In the genomic region with DNA sequence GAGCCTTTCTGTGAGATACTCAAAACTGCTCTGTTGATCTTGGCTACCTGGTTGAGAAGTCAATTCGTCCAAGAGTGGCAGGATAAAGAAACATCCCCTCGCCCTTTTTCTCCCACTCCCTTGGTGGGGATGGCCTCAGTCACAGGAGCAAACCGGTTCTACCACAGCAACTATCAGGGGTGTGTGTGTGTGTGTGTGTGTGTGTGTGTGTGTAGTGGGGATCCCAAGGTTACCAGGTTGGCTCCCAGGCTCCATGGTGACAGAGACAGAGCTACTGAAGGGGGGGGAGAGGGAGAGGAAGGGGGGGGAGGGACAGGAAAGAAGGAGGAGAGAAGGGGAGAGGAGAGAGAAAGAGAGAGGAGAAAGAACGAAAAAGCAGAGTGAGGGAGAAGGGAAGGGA, we compare ENCODE assay signal across 10 mouse cellular contexts. TPM values are rescaled to one million over a fixed set of nuclear protein-coding genes. Genes with fewer than 3 reads are reported as not detected.
DNase-seq lines count a peak whose midpoint lies in the region; ATAC-seq and TF ChIP-seq lines count a peak whose summit lies in the region.
"Had no signal": no experiment of that assay in that cellular context is flagged by ENCODE, and none has a peak within 500 bp of the region (broad histone marks: within the 10 kb centered on the region; RNA-seq: fewer than 3 reads in every experiment).

No protein-coding gene starts in this region.

- H3K9ac ChIP-seq in heart, embryonic 15.5 days: no peak overlapping the region
- 0 out of 2 replicates have a peak overlapping the region, but pooled peaks have one; percentile 37 for H3K9ac ChIP-seq in midbrain, embryonic 12.5 days (replicated peaks)

- no peak overlapping the region for H3K4me3 ChIP-seq in heart, embryonic 15.5 days
- peak overlapping the region; percentile 45 for H3K4me3 ChIP-seq in hindbrain, embryonic 10.5 days
- 0 out of 2 replicates have a peak overlapping the region, but pooled peaks have one; percentile 30 for H3K4me3 ChIP-seq in midbrain, embryonic 12.5 days

- peak overlapping the region; percentile 92 for H3K27ac ChIP-seq in heart, embryonic 15.5 days
- peak overlapping the region; percentile 90 for H3K27ac ChIP-seq in hindbrain, embryonic 10.5 days
- peak overlapping the region; percentile 68 for H3K27ac ChIP-seq in midbrain, embryonic 12.5 days (replicated peaks)
- H3K27ac ChIP-seq: macrophage had no signal

- H3K4me2 ChIP-seq in heart, embryonic 15.5 days: peak overlapping the region; percentile 73
- peak overlapping the region; percentile 52 for H3K4me2 ChIP-seq in midbrain, embryonic 12.5 days (replicated peaks)

- TF ChIP-seq CTCF in brain, embryonic 14.5 days (IDR thresholded peaks at IDR 0.05; ENCODE audit: borderline replicate concordance, extremely low read depth, insufficient read depth, insufficient read length): no peak

- DNase-seq in heart, adult 8-10 months (ENCODE audit: low spot score): no peak
- peak; percentile 38 for DNase-seq in brain, embryonic 14.5 days (ENCODE audit: low read depth)
- DNase-seq in hindbrain, embryonic 10.5 days (ENCODE audit: low spot score): peak; percentile 32
- DNase-seq in layer of hippocampus, adult 8-10 months (ENCODE audit: low spot score in 2 of 2): no peak
- no peak for DNase-seq in thymus, postnatal 25 days

- H3K9me3 ChIP-seq in heart, embryonic 15.5 days (replicated peaks): no peaks in the 10 kb centered on the region
- no peaks in the 10 kb centered on the region for H3K9me3 ChIP-seq in hindbrain, embryonic 10.5 days
- no peaks in the 10 kb centered on the region for H3K9me3 ChIP-seq in midbrain, embryonic 12.5 days

- WGBS in heart, embryonic 15.5 days: 34% methylated on average over 4 of the region's 4 CpGs
- WGBS in hindbrain, embryonic 10.5 days: 40% methylated on average over 4 of the region's 4 CpGs
- WGBS in midbrain, embryonic 12.5 days: 39% methylated on average over 4 of the region's 4 CpGs

- H3K4me1 ChIP-seq in heart, embryonic 15.5 days (replicated peaks): peaks cover 26% of the 10 kb centered on the region
- peaks cover 36% of the 10 kb centered on the region for H3K4me1 ChIP-seq in hindbrain, embryonic 10.5 days (replicated peaks)
- H3K4me1 ChIP-seq in midbrain, embryonic 12.5 days: peaks cover 24% of the 10 kb centered on the region

- peaks cover 18% of the 10 kb centered on the region for H3K27me3 ChIP-seq in heart, embryonic 15.5 days
- H3K27me3 ChIP-seq in hindbrain, embryonic 10.5 days (ENCODE audit: insufficient read depth, poor library complexity, severe bottlenecking): peaks cover 40% of the 10 kb centered on the region
- peaks cover 33% of the 10 kb centered on the region for H3K27me3 ChIP-seq in midbrain, embryonic 12.5 days

- ATAC-seq in heart, embryonic 15.5 days (replicated peaks; ENCODE audit: insufficient number of reproducible peaks, insufficient read depth, low FRiP score, low read depth): no peak
- no peak for ATAC-seq in midbrain, embryonic 12.5 days (ENCODE audit: low FRiP score, low read depth)
- ATAC-seq in megakaryocyte progenitor cell, adult 5-6 weeks (replicated peaks; ENCODE audit: poor library complexity): no peak

- H3K36me3 ChIP-seq in heart, embryonic 15.5 days: no peaks in the 10 kb centered on the region
- no peaks in the 10 kb centered on the region for H3K36me3 ChIP-seq in hindbrain, embryonic 10.5 days
- no peaks in the 10 kb centered on the region for H3K36me3 ChIP-seq in midbrain, embryonic 12.5 days

- no peak for TF ChIP-seq POLR2A in brain, embryonic 14.5 days (IDR thresholded peaks at IDR 0.05; ENCODE audit: borderline replicate concordance, extremely low read depth, insufficient read depth, insufficient read length, poor library complexity, severe bottlenecking)

RNA-seq across cellular contexts. Expression of a gene that starts 4.0 kb away (rescaled TPM):
- 1.2 and 1.3 TPM in 2 replicates for polyA plus RNA-seq in heart, embryonic 15.5 days (2015; fragmentation: Nextera tagmentation; extraction: Ambion mirVana)
- total RNA-seq in heart, adult 8-10 months (2022): not detected
- 4.7 and 6.1 TPM in 2 replicates for polyA plus RNA-seq in brain, embryonic 14.5 days (2012; rRNA removed)
- 1.1 and 2.4 TPM in 2 replicates for polyA plus RNA-seq in hindbrain, embryonic 10.5 days (2016; fragmentation: Nextera tagmentation; extraction: Ambion mirVana)
- polyA plus RNA-seq in midbrain, embryonic 12.5 days (2016; fragmentation: Nextera tagmentation; extraction: Ambion mirVana): 1.7 and 2.0 TPM in 2 replicates
- not detected for total RNA-seq in layer of hippocampus, adult 8-10 months (2022)
- not detected in 2 replicates for total RNA-seq in megakaryocyte progenitor cell, adult 5-6 weeks (2015)
- not detected in 2 replicates for total RNA-seq in megakaryocyte progenitor cell, adult 5-6 weeks (2017)
- total RNA-seq: MEL had no signal
- polyA plus RNA-seq: macrophage had no signal

RNA-seq across cellular contexts. Expression of a gene that starts 19.7 kb away (rescaled TPM):
- polyA plus RNA-seq in heart, embryonic 15.5 days (2015; fragmentation: Nextera tagmentation; extraction: Ambion mirVana): 60.4 and 60.6 TPM in 2 replicates
- total RNA-seq in heart, adult 8-10 months (2022): 1 to 10 TPM; 4.4 to 9.5 (median 6.3) TPM
- polyA plus RNA-seq in brain, embryonic 14.5 days (2012; rRNA removed): 24.7 and 27.2 TPM in 2 replicates
- 45.9 and 56.0 TPM in 2 replicates for polyA plus RNA-seq in hindbrain, embryonic 10.5 days (2016; fragmentation: Nextera tagmentation; extraction: Ambion mirVana)
- polyA plus RNA-seq in midbrain, embryonic 12.5 days (2016; fragmentation: Nextera tagmentation; extraction: Ambion mirVana): 39.3 and 54.2 TPM in 2 replicates
- 1 to 10 TPM; 4.5 to 5.6 (median 4.7) TPM for total RNA-seq in layer of hippocampus, adult 8-10 months (2022)
- total RNA-seq in megakaryocyte progenitor cell, adult 5-6 weeks (2015): 0.46 and 0.79 TPM in 2 replicates
- 0.50 and 0.95 TPM in 2 replicates for total RNA-seq in megakaryocyte progenitor cell, adult 5-6 weeks (2017)
- total RNA-seq: MEL had no signal

RNA-seq across cellular contexts. Expression of a gene that starts 59.2 kb away (rescaled TPM):
- polyA plus RNA-seq in heart, embryonic 15.5 days (2015; fragmentation: Nextera tagmentation; extraction: Ambion mirVana): 41.2 and 48.0 TPM in 2 replicates
- 10 to 100 TPM; 31.0 to 45.6 (median 36.2) TPM for total RNA-seq in heart, adult 8-10 months (2022)
- 17.5 and 18.8 TPM in 2 replicates for polyA plus RNA-seq in brain, embryonic 14.5 days (2012; rRNA removed)
- 65.2 and 68.6 TPM in 2 replicates for polyA plus RNA-seq in hindbrain, embryonic 10.5 days (2016; fragmentation: Nextera tagmentation; extraction: Ambion mirVana)
- polyA plus RNA-seq in midbrain, embryonic 12.5 days (2016; fragmentation: Nextera tagmentation; extraction: Ambion mirVana): 50.4 and 57.5 TPM in 2 replicates
- 10 to 100 TPM; 20.9 to 29.8 (median 24.8) TPM for total RNA-seq in layer of hippocampus, adult 8-10 months (2022)
- total RNA-seq in megakaryocyte progenitor cell, adult 5-6 weeks (2015): 14.5 and 19.2 TPM in 2 replicates
- 6.4 and 11.8 TPM in 2 replicates for total RNA-seq in megakaryocyte progenitor cell, adult 5-6 weeks (2017)

Comparison
In these comparisons a context has a peak if more than half of its experiments do, and no peak if none do; other contexts are left out.
1. DNase-seq: peak in brain, embryonic 14.5 days (single experiment) and hindbrain, embryonic 10.5 days (single experiment); none in heart, adult 8-10 months (single experiment), layer of hippocampus, adult 8-10 months (0 of 2) and thymus, postnatal 25 days (single experiment).
2. Peak in every context shown above with its lines, with median percentiles within 50 percentile points of each other: H3K27ac ChIP-seq.